Mouse (Mus musculus): ENCODE data around the gene 2210016F16Rik.
"Not testable (repeated sequence)": the region's sequence is repeated elsewhere in the genome, so short reads cannot be mapped to it uniquely, and the experiment has no call there.

The 2210016F16Rik gene

GRCm38 (mm10) chr13:58384779-58385546, at the start of gene 2210016F16Rik:
Gene 2210016F16Rik, minus strand, starts transcription at chr13:58385225.
- in situ Hi-C loops (cut with MboI; ENCODE audit: low sequenced_read_pairs), result loop anchor here (25.0 kb wide), 1 partner anchor 223 kb away; the partner anchor contains the start of gene Idnk

GRCm38 (mm10) chr13:58423061-58423660, 38.1 kb upstream of the 2210016F16Rik start:
- in situ Hi-C loops (cut with MboI; ENCODE audit: low sequenced_read_pairs), result no loop called here

DNA sequence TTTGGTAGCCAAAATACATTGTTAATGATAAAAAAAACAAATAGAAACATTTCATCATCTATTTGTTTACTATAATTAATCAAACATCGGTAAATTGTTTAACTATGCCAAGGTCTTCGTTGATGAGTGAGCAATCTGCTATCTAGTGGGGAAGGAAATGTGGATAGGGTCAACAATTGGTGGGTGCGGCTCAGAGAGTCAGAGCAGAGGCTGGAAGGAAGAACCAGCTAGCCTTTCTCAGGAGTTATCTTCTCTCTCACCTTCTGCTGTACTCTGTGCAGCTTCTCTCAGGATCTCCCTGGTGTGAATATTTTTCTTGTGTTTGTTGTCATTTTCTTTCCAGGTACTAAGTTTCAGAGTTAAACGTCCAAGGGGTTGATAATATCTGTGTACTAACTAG, 37.2 kb upstream of the 2210016F16Rik start:
- in situ Hi-C loops (cut with MboI; ENCODE audit: low sequenced_read_pairs), result no loop called here

- in situ Hi-C loops (cut with MboI; ENCODE audit: low sequenced_read_pairs), result no loop called here
These were observed 36.0 kb upstream of the 2210016F16Rik start for GRCm38 (mm10) chr13:58421026-58421425.

- in situ Hi-C loops (cut with MboI; ENCODE audit: low sequenced_read_pairs), result no loop called here
These were observed 34.2 kb upstream of the 2210016F16Rik start for GRCm38 (mm10) chr13:58419266-58419665.

DNA sequence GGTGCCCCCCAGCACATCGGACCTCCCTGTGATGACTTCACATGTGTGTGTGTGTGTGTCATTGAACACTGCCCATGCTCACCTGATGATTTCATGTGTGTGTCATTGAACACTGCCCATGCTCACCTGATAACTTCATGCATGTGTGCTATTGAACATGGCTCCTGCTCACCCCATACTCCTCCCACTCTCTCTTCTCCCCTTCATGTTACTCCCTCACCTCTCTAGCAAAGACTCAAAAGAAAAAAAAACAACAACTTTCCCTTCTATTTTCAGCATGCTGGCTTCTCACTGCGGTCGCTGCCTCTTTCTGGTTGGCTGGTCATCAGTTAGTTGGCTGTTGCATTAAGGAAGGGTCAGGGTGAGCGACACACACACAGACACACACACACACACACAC, 33.6 kb upstream of the 2210016F16Rik start:
- in situ Hi-C loops (cut with MboI; ENCODE audit: low sequenced_read_pairs), result no loop called here

DNA sequence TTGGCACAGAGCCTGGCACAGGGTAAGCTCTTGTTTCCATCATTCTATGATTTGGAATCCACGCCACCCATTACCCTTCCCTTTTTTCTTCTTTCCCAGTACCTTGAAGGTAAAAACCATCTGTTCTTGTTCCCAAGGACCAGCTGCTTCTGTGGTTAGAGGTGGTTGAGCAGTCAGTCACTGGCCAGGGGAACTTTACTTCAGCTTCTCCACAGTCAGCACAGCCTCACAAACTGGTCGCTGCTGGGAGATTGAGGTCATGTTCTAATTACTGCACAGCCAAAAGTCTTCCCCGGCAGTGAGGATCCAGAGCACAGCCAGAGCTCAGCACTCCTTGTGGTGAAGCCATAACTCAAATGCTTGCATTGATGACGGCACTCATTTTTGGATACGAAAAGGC, 30.8 kb upstream of the 2210016F16Rik start:
- in situ Hi-C loops (cut with MboI; ENCODE audit: low sequenced_read_pairs), result no loop called here

- in situ Hi-C loops (cut with MboI; ENCODE audit: low sequenced_read_pairs), result no loop called here
These were observed 30.3 kb upstream of the 2210016F16Rik start for GRCm38 (mm10) chr13:58415374-58415773.

DNA sequence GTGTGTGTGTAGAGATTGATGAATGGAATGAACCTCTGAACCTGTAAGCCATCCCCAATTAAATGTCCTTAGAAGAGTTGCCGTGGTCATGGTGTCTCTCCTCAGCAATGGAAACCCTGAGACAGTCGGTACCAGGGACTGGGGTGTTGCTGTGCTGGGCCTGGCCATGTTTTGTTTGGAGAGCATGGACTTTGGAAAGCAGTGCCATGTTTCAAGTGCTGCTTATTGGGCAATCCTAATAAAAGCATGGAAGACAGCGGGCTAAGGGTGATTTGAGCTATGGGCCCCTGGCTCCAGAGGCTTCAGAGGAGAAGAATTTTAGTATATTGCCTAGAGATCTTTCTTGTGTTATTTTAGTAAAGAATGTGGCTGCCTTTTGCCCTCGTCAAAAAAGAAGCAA, 26.0 kb upstream of the 2210016F16Rik start:
- in situ Hi-C loops (cut with MboI; ENCODE audit: low sequenced_read_pairs), result no loop called here

DNA sequence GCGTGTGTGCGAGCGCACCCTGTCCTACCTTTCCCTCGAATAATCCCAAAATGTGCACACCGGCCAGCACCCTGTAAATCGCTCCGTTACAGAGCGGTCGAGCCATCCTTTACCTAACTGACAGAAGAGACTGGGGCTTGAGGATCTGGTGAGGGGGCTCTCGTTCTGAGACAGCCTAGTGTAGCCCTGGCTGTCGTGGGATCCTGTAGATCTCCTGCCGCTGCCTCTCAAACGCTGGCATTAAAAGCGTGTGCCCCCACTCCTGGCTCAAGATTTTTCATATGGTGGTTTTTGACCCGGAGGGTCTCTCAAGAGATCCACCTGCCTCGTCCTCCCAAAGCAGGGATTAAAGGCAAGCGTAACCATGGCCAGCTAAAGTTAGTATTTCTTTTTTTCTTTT, 18.2 kb upstream of the 2210016F16Rik start, which contains the start of gene Hnrnpk:
Hnrnpk (minus strand) TSS at position 101 of the 400 bp plus-strand sequence.
- in situ Hi-C loops (cut with MboI; ENCODE audit: low sequenced_read_pairs), result not testable (repeated sequence)

DNA sequence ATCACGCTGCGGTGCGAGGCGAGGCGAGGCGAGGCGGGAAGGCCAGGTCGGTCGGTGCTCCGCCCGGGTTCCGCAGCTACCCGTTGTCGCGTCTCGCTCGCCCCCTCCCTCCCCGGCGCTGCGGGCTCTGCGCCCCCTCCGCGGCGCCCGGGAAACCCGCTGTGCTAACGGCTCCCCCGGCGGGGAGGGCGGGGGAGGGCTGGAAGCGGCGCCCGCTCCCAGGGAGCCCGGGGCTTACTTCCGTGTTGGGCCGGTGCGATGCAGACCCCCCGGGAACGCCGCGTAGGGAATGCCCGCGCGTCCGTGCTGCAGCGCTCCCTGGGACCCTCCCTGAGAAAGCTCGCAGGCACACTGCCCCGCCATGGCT, 17.7 kb upstream of the 2210016F16Rik start:
- in situ Hi-C loops (cut with MboI; ENCODE audit: low sequenced_read_pairs), result no loop called here

- in situ Hi-C loops (cut with MboI; ENCODE audit: low sequenced_read_pairs), result no loop called here
These were observed 17.1 kb upstream of the 2210016F16Rik start, which contains the start of gene Rmi1 for GRCm38 (mm10) chr13:58402003-58402743. Gene Rmi1, plus strand, starts transcription at chr13:58402248.

DNA sequence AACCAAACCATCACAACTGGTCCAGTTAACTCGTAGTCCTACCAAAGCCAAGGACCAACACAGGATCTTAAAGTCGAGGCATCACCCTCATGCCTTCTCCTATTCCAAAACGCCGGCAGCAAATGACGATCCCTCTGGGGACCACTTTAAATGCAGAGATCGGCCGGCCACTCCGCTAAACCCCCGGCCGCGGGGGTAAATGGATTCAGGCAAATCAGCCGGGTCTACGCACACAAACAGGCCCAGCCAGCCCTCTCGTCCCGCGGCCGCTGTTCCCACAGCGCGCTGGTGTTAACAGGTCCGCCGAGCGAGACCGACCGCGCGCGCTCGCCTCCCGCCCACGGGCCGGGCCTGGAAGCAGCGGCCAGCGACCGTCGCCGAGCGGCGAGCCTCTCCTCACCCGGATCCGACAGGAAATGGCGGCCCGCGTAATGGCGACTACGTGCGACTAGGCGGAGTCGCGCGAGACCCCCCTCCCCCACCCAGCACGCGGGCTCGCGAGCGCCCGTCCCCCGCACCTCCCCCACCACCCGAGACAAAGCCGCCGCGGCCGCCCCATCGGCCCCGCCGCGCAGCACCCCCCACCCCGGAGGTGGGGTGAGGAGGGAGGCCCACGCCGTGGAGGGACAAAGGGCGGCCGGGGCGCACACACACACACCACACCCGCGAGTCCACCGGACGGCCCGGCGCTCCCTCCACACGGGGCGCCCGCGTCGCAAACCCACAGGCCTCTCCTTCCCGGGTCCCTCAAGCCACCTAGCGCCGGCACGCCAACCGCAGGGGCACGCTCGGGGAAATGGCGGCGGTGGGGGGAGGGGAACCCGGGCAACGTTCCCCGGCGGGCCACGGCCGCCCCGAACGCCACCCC, 16.3 kb upstream of the 2210016F16Rik start:
- in situ Hi-C loops (cut with MboI; ENCODE audit: low sequenced_read_pairs), result no loop called here

- in situ Hi-C loops (cut with MboI; ENCODE audit: low sequenced_read_pairs), result no loop called here
These were observed 15.6 kb upstream of the 2210016F16Rik start for GRCm38 (mm10) chr13:58400576-58400975.

GRCm38 (mm10) chr13:58397651-58398050, 12.6 kb upstream of the 2210016F16Rik start:
- in situ Hi-C loops (cut with MboI; ENCODE audit: low sequenced_read_pairs), result loop anchor here (25.0 kb wide), 1 partner anchor 235 kb away; the partner anchor contains the start of gene Idnk

- in situ Hi-C loops (cut with MboI; ENCODE audit: low sequenced_read_pairs), result loop anchor here (25.0 kb wide), 1 partner anchor 232 kb away; the partner anchor contains the start of gene Idnk
These were observed 9.4 kb upstream of the 2210016F16Rik start for GRCm38 (mm10) chr13:58394392-58394791.

DNA sequence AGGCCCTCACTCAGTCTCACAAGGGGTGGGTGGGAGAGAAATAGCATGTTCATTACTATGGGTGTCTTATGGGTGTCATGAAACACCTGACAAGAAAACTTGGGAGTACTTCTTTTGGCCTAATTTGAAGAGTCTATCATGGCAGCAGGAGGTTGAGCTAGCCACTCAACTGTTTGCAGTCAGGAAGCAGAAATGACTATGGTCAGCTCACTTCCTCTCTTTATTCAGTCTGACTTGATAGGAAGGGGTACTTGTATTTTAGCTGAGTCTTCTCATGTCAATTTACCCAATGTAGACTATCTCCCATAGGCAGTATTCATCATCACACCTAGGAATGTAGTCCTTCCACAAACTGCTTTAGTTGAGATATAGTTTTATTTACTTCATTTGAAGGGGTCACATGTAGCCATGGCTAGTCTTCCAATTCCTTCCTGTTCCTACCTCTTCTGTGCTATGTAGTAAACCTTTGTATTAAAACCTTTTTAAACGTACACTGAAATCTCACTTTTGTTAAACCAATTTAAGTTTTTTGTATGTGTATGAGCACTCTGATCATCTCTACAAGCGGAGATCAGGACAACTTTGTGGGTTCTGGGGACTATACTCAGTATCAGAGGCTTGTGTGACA, 4.4 kb upstream of the 2210016F16Rik start:
- in situ Hi-C loops (cut with MboI; ENCODE audit: low sequenced_read_pairs), result loop anchor here (25.0 kb wide), 1 partner anchor 227 kb away; the partner anchor contains the start of gene Idnk

- in situ Hi-C loops (cut with MboI; ENCODE audit: low sequenced_read_pairs), result loop anchor here (25.0 kb wide), 1 partner anchor 226 kb away; the partner anchor contains the start of gene Idnk
These were observed 3.4 kb upstream of the 2210016F16Rik start for GRCm38 (mm10) chr13:58388379-58388778.

- in situ Hi-C loops (cut with MboI; ENCODE audit: low sequenced_read_pairs), result loop anchor here (25.0 kb wide), 1 partner anchor 226 kb away; the partner anchor contains the start of gene Idnk
These were observed 2.9 kb upstream of the 2210016F16Rik start for GRCm38 (mm10) chr13:58387948-58388347.

GRCm38 (mm10) chr13:58385547-58385920, 509 bp upstream of the 2210016F16Rik start:
- in situ Hi-C loops (cut with MboI; ENCODE audit: low sequenced_read_pairs), result loop anchor here (25.0 kb wide), 1 partner anchor 223 kb away; the partner anchor contains the start of gene Idnk
